Mouse (Mus musculus) urinary bladder, postnatal 0 days (tissue): ENCODE measurements around the gene Olfr299. TPM values are rescaled to one million over a fixed set of nuclear protein-coding genes. Genes with fewer than 3 reads are reported as not detected.

Experiments used
- polyA plus RNA-seq: library from polyadenylated mRNA; unstranded; fragments of >200 nt; fragmentation: Nextera tagmentation; extraction: Ambion mirVana; gene quantifications from 2 replicates; pipeline ENCODE4 v1.2.1, GENCODE M21; 2015

Olfr299 gene
- polyA plus RNA-seq, result not detected in 2 replicates

GRCm38 (mm10) chr7:86459621-86460020, at the start of gene Olfr299:
TSS of gene Olfr299 (plus strand) at chr7:86459921.

GRCm38 (mm10) chr7:86492384-86492783, 32.7 kb downstream of the Olfr299 start, which contains the start of gene Olfr298:
TSS of gene Olfr298 (minus strand) at chr7:86492484.

Other genes with a start within 250 kb of the Olfr299 start
- not detected in 2 replicates for gene Vmn2r76, start 213.6 kb upstream of the Olfr299 start, polyA plus RNA-seq
- not detected in 2 replicates for gene Olfr310, start 182.7 kb upstream of the Olfr299 start, polyA plus RNA-seq
- not detected in 2 replicates for gene Olfr309, start 146.2 kb upstream of the Olfr299 start, polyA plus RNA-seq
- gene Olfr308, start 134.3 kb upstream of the Olfr299 start, polyA plus RNA-seq, result not detected in 2 replicates
- not detected in 2 replicates for gene Olfr307, start 122.3 kb upstream of the Olfr299 start, polyA plus RNA-seq
- not detected in 2 replicates for gene Olfr305, start 93.0 kb upstream of the Olfr299 start, polyA plus RNA-seq
- not detected in 2 replicates for gene Olfr304, start 73.3 kb upstream of the Olfr299 start, polyA plus RNA-seq
- gene Olfr303, start 62.1 kb upstream of the Olfr299 start, polyA plus RNA-seq, result not detected in 2 replicates
- not detected in 2 replicates for gene Olfr301, start 56.1 kb upstream of the Olfr299 start, polyA plus RNA-seq
- not detected in 2 replicates for gene Olfr298, start 32.6 kb downstream of the Olfr299 start, polyA plus RNA-seq
- gene Olfr297, start 60.0 kb downstream of the Olfr299 start, polyA plus RNA-seq, result not detected in 2 replicates
- gene Olfr295, start 123.9 kb downstream of the Olfr299 start, polyA plus RNA-seq, result not detected in 2 replicates
- gene Olfr294, start 156.7 kb downstream of the Olfr299 start, polyA plus RNA-seq, result not detected in 2 replicates
- gene Olfr293, start 189.1 kb downstream of the Olfr299 start, polyA plus RNA-seq, result not detected in 2 replicates
- gene Olfr292, start 228.4 kb downstream of the Olfr299 start, polyA plus RNA-seq, result not detected in 2 replicates